Mouse (Mus musculus): ENCODE measurements at regions not wholly inside any gene's neighbourhood (a gene's known extent, or its start where the extent isn't known, plus 50 kb on each side); places are given as distances from the start of the nearest gene placed in this dataset.

GRCm38 (mm10) chrX:158544021-158544420 is 500.9 kb upstream of the Cnksr2 start:
- peak; percentile 35 for DNase-seq (ENCODE audit: low spot score)

GRCm38 (mm10) chrX:158577856-158578255 is 534.8 kb upstream of the Cnksr2 start:
- DNase-seq (ENCODE audit: low spot score), result no peak

- no peak for DNase-seq (ENCODE audit: low spot score)
Observed at GRCm38 (mm10) chrX:158613136-158613535, 570.0 kb upstream of the Cnksr2 start.

- no peak for DNase-seq (ENCODE audit: low spot score)
Observed at GRCm38 (mm10) chrX:158613607-158614006, 570.5 kb upstream of the Cnksr2 start.

GRCm38 (mm10) chrX:158614029-158614428 is 570.9 kb upstream of the Cnksr2 start:
- peak; percentile 12 for DNase-seq (ENCODE audit: low spot score)

- no peak for DNase-seq (ENCODE audit: low spot score)
Observed at GRCm38 (mm10) chrX:158614452-158614851, 571.4 kb upstream of the Cnksr2 start.

GRCm38 (mm10) chrX:158615096-158615495 is 572.0 kb upstream of the Cnksr2 start:
- DNase-seq (ENCODE audit: low spot score), result no peak

GRCm38 (mm10) chrX:158627390-158627789 is 582.7 kb upstream of the Rps6ka3 start:
- no peak for DNase-seq (ENCODE audit: low spot score)

GRCm38 (mm10) chrX:158632406-158632805 is 577.7 kb upstream of the Rps6ka3 start:
- DNase-seq (ENCODE audit: low spot score), result no peak

GRCm38 (mm10) chrX:158652226-158652625 is 557.9 kb upstream of the Rps6ka3 start:
- DNase-seq (ENCODE audit: low spot score), result peak; percentile 22

GRCm38 (mm10) chrX:158656188-158656587 is 553.9 kb upstream of the Rps6ka3 start:
- no peak for DNase-seq (ENCODE audit: low spot score)

- DNase-seq (ENCODE audit: low spot score), result no peak
Observed at GRCm38 (mm10) chrX:158694191-158694590, 515.9 kb upstream of the Rps6ka3 start.

- DNase-seq (ENCODE audit: low spot score), result no peak
Observed at GRCm38 (mm10) chrX:158703411-158703810, 506.7 kb upstream of the Rps6ka3 start.

- no peak for DNase-seq (ENCODE audit: low spot score)
Observed at GRCm38 (mm10) chrX:158709811-158710210, 500.3 kb upstream of the Rps6ka3 start.

- DNase-seq (ENCODE audit: low spot score), result no peak
Observed at GRCm38 (mm10) chrX:158744738-158745137, 465.4 kb upstream of the Rps6ka3 start.

- no peak for DNase-seq (ENCODE audit: low spot score)
Observed at GRCm38 (mm10) chrX:158745766-158746541, 464.2 kb upstream of the Rps6ka3 start.
